Mouse (Mus musculus) lung, postnatal 36 days (tissue): ENCODE measurements around the gene Tamm41.

ENCODE experiments used
- DNase-seq: peaks from one replicate; pipeline ENCODE4 v3.0.0; 2022; ENCODE audit warnings: mixed read lengths

Tamm41 gene

DNA sequence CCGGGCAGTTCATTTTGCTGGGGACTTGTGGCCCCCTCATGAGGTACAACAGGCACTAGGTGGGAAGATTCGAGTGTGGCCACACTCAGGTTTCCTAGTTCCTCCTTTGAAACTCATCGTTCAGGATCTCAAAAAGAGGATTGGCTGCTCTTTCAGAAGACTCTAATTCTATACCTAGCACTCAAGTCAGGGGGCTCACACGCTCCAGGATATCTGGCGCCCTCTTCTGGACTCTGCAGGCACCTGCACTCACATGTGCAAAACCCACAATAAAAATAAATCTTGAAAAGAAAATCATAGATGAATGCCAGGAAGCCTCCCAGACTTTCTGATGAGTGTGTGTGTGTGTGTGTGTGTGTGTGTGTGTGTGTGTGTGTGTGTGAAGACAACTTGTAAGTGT is 66.8 kb downstream of the Tamm41 start:
- DNase-seq = no peak

DNA sequence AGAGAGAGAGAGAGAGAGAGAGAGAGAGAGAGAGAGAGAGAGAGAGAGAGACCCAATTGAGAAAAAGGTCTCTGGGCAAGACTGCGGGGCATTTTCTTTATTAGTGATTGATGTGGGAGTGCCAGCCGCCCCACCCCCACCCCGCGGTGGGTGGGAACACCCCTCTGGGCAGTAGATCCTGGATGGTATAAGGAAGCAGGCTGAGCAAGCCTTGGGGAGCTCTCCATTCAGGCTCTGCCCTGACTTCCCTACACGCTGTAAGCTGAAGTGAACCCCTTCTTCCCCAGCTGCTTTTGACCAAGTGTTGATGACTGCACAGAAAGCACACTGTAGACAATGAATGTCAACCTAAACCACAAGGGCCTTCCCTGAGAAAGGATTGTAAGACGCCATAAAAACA is 67.3 kb downstream of the Tamm41 start:
- DNase-seq = no peak

DNA sequence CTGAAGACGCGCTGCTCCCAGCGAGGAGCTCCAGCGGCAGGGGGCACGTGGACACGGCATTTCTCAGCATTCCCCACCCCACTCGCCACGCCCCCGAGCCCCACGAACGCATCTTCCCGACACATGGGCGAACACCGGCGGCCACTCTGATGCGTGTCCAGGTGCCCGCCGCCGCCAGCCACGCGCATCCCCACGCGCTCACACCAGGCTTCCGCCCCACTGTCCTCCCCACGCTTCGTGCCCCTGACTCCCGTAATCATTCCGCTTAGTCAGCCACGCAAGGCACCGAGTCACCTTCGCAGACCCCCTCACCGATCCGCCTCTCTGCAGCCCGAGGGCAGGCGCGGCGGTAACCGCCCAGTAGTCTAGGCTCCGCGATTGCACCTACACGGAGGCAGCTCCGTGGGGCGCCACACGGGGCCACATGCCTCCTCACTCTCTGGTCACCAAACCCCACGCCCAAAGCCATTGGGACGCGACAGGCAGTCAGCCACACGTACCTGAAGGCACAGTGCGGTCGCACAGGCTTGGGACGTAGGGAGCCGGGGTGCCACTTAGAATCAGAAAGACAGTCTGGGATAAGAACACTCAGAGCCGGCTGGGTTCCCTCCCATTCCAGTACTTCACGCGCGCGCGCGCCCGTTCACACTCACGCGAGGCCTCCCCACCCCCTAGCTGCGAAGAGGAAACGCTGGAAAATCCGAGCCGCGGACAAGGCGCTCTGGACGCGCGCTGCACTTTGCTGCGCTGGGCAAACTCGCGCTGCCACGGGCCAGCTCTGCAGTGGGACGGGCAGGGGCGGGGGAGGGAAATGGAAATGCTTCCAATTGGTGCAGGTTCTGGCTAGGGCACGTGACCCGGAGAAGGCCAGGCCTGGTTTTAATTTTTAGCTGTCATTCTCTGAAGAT is 68.2 kb downstream of the Tamm41 start, which contains the start of gene Vgll4:
Gene Vgll4, minus strand, starts transcription at position 782 of the 908 bp plus-strand sequence.
- peak; percentile 80 for DNase-seq

DNA sequence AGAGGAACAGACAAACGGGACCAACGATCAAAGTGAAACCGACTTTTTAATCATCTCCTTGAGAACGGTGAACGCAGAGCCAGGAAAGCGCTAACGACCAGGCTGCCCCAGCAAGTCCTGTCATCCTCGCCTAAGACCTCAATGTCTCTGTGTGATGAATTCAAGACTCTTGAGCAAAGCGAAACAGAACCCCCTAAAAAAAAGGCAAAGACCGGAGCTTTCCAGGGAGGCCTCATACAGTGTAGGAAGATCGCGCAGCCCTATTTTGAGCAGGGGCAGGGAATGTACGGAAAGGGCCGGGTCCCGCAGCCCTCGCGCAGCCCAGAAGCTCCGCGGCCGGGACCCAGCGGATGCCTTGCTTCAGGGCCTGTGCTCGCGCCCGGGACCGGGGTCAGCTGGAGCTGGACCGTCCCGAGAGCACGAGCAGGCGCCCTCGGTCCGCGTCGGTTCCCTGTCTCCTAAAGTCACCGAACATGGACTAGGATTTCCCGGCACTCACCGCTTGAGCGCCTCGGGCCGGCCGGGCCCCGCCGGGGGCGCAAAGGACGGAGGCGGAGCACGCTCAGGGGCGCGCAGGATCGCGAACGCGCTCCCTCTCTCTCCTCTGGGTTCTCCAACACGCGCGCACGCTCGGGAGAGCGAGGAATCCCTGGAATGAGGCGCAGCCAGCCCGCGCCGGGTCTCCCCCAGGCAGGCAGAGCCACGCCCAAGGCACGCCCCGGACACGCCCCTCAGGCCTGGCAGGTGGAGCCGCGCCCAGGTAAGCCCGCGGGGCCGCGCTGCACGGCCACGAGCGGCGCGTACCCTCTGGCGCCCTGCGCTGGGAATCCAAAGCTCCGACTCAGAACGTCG is 69.1 kb downstream of the Tamm41 start:
- peak; percentile 95 for DNase-seq

DNA sequence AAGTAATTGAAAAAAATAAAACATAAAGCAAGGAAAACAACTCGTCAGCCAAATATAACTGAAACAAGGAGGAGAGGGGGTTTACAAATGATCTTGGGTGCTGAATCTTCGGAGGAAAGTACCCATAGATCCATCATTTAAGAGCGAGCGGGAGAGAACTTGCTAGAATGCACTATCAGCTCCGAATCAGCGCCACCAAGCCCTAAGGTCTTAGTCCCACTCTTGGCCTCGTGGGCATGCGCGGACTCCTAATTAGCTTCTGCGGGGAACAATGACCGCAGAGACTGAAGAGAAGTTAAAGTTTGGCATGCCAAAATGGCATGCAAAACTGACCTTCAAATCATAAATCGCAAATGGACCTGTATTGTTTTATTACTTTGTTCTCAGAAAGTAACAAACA is 70.1 kb downstream of the Tamm41 start:
- DNase-seq = no peak

DNA sequence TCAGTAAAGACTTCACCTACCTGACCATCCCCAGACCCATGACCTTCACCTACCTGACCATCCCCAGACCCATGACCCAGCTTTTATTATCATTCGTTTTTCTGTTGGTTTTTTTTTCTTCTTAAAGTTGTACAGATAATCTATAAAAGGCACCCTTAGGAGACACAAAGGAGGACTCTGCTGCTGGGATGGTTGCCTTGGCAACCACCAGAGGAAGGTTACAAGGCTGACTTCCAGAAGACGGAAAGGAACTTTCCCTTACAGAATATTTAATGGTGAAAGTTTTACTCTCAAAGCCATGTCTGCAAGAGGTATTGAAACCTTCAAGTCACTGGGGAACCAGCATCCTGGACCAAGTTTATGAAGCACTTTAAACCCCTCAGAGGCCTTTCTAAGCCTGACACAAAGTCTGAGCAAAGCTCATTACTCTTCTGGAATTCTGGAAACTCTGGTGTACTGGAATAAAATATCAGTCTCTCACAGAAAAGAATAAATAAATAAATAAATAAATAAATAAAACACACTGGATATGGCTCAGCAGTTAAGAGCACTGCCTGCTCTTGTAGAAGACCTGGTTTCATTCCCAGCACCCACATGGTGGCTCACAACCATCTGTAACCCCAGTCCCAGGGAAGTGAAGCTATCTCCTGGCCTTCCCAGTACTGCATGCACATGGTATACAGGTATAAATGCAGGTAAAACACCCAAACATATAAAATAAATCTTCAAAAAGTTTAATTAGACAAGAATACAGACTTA is 71.1 kb downstream of the Tamm41 start:
- DNase-seq = no peak

DNA sequence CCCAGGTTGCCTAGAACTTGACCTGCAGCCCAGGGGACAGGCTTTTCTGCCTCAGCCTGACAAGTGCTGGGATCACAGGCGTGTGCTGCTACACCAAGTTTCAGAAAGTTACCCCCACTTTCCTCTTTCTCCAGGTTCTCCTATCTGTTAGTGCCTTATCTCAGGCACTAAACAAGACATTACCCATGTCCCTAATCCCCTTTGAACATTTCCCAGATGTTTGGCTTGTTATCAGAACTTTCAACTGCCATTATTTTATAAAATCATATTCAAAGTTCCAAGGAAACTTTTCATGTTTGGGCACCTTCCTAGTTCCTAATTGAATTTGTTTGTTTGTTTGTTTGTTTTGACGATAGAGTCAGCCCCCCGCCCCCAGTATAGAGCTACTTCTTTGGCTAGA is 71.9 kb downstream of the Tamm41 start:
- DNase-seq = no peak

DNA sequence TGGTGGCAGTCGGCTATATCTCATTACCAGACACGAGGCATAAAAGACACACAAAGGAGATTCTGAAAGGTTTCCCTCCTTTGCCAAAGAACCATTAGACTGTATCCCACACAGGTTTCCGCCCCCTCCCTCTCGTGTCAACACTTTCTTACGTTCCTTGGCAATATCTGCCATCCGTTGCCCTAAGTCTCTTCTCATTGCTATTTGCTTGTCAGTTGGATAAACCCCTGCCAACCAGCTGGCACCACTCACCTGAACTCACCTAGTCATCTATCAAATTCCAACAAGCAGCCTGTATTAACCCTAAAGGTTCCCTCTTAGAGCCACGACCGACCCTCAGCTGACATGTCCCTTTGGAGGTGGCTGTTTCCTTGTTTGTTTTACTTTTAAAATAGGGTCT is 72.3 kb downstream of the Tamm41 start:
- DNase-seq = no peak

DNA sequence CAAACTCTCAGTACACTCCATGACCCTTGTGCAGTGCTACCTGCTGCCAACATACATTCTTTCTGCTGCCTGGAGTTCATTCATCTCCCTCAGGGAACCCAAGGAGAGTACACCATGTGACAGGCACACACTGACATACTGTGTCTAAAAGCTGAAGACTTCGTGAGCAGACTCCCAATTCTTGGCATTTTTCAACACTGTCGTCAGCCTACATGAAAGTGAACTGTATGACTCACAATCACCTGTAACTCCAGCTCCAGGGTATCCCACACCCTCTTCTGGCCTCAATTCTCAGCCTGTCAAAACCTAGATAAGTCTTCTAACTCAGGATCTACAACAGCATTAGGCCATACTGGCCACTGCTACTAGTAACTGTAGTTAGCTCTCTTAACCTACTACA is 73.4 kb downstream of the Tamm41 start:
- DNase-seq = peak; percentile 12

DNA sequence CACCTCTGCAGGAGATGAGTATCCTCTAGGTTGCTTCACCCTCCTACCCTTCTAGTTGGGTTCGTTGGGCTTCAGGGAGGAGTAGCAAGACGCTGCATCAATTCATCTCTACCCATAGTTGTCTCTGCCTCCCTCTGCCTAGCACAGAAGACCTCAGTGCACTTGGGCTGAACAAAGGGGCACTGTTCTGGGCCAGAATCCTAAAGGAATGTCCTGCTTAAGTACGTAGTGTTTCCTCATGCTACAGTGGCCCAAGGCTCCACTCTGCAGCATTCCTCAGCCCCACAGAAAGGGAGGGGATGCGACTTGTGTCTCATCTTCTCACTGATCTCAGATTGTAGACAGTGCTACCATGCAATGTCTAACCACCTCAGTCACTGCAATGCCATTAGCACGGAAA is 74.0 kb downstream of the Tamm41 start:
- DNase-seq = no peak

DNA sequence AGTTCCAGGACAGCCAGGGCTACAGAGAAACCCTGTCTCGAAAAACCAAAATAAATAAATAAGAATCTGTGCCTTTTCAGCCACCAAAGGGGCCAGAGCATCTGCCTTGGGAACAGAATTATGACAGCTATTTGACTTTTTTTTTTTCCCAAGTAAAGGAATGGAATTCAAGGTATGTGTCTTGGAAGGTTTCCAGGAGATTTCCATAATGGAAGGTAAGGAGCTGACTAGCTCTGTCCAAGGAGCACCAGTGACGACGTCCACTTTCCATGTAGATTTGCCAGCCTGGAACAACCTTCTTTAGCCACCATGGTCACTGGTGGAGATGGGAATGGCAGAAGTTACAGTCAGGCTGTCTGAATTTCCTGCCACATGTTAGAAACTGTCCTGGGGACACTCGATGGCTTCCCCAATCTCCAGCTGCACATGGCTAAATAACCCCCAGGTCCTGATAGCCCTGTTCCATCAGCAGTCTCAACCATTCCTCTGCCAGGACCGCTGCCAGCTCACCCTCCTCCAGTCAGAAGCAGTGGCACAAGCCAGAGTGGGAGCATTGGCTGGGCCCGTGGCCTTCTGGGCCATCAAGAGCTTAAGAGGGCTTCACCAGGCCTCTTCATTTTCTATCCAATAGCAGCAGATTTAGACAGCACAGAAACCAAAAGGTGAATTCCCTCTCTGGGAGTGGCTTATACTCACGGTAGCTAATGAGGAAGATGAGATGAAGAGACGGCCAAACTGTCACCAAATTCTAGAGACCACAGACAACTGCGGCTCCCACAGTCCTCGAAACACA is 76.2 kb downstream of the Tamm41 start:
- peak; percentile 75 for DNase-seq

DNA sequence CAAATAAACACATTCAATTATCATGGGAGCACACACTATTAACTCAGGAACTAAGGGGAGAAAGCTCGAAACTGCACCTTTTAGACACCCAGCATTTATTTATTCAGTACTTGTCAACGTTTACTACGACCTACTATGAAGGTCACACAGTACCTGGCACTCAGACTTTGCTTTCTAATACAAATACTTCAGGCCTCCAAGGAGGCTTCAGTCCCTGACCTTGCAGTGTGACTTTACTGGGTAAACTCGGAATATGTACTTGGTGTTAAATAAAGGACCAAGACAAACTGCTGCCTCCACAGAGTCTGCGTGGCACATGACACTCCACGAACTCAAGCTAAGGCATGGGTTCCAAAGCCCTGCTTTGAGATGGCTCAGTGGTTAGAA is 78.7 kb downstream of the Tamm41 start:
- peak; percentile 74 for DNase-seq

DNA sequence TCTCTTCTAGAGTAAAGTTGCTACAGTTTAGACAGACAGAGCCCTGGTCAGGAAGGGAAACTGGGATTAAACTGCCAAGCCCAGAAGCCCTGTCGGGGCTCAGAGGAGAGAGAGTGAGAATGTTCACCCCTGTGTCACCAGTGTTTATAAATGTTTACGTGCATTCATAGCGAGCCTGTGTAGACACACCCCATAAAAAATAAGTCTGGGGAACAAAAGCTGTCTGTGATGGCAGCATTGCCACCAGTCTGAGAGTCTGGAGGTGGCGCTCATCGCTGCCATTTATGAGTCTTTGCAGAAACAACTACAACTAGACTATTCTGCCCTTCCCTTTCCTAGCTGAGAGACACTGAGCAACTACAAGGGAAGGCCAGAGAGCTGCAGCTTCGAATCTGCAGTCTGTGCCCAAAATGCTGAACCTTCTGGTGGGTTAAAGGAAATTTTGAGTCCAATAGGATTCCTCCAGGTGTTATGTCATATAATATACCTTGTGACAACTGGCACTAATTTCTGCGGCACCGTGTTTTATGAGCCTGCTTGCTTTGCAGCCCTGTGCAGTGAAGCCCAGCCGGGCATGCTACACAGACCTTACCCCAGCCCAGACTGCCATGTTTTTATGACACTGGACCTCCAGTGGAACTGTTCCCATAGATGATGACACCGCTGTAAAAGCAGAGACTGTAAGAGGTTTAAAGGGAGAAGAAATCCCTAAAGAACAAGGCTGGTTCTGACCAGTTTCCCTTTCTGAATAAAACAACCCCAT is 79.2 kb downstream of the Tamm41 start:
- DNase-seq = no peak

DNA sequence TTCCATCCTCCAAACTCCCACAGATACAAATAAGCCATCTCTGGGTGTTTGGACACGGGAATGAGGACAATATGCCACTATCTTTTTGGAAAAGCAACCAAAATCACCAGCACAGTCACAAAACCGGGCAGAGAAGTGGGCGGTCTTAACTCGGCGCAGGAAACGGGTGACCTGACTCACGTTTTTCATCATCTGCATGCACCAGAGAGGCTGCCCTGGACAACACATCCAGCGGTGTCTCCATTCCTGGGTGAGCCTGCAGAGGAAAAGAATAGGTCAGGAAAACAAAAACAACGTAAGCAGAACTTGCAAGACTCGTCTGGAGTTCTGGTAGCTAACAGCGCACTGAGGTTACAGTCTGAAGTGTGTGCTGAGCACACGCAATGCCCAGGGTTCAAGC is 79.9 kb downstream of the Tamm41 start:
- no peak for DNase-seq

DNA sequence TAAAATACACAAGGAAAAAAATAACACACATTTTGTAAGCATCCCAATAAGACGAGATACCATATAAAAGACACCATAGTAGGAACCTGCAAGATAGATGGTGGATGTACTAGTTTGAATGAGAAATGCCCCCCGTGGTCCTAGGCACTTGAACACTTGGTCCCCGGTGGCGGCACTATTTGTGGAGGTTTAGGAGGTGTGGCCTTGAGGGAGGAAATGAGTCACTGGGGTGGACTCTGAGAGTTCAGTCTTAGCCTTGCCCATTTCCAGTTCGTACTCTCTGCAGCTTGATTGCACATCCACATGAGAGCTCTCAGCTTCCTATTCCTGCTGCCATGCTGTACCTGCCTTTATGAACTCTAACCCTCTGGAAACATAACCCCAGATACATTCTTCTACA is 83.2 kb downstream of the Tamm41 start:
- DNase-seq = no peak
